Mouse (Mus musculus) mesoderm, embryonic 11.5 days (tissue): ENCODE results near the gene Abat.
A peak's percentile ranks its signal among the peaks of the same experiment; 100 is the strongest.

ENCODE experiments used
- DNase-seq: peaks from one replicate; pipeline ENCODE4 v3.0.0-alpha.2; 2012; ENCODE audit warnings: low read depth, low spot score

Gene Abat

DNA sequence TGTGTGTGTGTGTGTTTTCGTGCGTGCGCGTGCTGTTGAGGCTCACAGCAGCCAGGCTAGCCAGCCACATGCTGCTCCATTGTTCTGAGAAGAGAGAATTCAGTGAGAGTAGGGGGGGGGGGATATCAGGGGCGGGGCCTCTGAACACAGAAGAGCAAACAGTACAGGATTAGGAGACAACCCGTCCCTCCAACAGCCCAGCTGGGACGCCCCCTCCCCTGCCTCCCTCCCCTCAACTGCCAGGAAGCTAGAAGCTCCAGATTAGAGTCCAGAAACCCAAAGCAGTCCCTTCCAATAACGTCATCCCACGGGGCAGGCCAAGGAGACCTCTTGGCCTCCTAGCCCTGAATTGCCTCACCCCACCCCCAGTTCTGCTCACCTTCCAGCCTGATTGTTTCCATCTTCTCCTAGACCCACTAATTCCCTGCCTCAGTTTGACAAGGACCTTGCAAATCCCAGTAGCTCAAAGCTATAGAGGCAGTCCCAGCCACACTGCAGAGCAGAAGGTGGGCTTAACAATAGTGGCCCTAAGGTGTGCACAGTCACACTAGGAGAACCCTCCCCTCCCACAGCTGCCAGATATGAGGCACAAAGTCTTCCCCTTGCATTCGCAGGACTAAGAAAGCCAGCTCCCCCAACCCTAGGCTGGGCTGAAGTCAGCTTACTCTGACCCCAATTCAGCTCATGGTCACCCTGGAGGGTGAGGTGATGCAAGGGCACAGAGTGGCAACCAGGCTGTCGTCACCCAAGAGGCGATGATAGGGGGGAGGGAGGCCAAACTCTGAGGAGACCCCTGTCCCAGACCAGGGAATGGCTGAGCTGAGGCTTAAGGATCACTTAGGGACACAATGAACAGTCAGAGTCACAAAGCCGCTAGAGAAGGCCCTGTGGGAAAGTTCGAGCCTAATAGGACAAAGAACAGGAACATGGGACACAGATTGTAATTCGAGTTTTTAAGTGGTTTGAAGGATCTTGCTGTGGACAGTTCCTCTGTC is 157.1 kb downstream of the Abat start:
- DNase-seq = peak; percentile 60
